Mouse (Mus musculus) midbrain, embryonic 14.5 days (tissue): ENCODE results near the gene Vmn1r118. TPM values are rescaled to one million over a fixed set of nuclear protein-coding genes. Genes with fewer than 3 reads are reported as not detected.
"Not testable (repeated sequence)": the region's sequence is repeated elsewhere in the genome, so short reads cannot be mapped to it uniquely, and the experiment has no call there.

Experiments used
- ATAC-seq: fragments of 200-750 bp; cut with Nextera tagmentation; 2 replicates; pipeline ENCODE4 v1.8.0; 2017; ENCODE audit warnings: moderate number of reproducible peaks, moderate library complexity; ENCODE audit not compliant: low FRiP score, low TSS enrichment
- DNase-seq: peaks from one replicate; pipeline ENCODE4 v3.0.0-alpha.2; 2015
- H3K27ac ChIP-seq: fragments of 300-500 bp; sonication (generic); replicated peaks from 2 replicates; pipeline ENCODE4 v1.5.1; 2014; ENCODE audit warnings: mild to moderate bottlenecking, low read depth, low read length, moderate library complexity
- H3K27me3 ChIP-seq: fragments of 300-500 bp; sonication (generic); 2 replicates; pipeline ENCODE4 v1.6.1; 2014; ENCODE audit warnings: low read length, control low read depth, mixed read lengths; ENCODE audit not compliant: control insufficient read depth, insufficient read depth
- H3K36me3 ChIP-seq: fragments of 300-500 bp; sonication (generic); 2 replicates; pipeline ENCODE4 v1.6.1; 2014; ENCODE audit warnings: low read length, control low read depth; ENCODE audit not compliant: control insufficient read depth, insufficient read depth
- H3K4me1 ChIP-seq: fragments of 300-500 bp; sonication (generic); 2 replicates; pipeline ENCODE4 v1.6.1; 2014; ENCODE audit warnings: mild to moderate bottlenecking, antibody characterized with exemption, low read length, control low read depth; ENCODE audit not compliant: control insufficient read depth, insufficient read depth
- H3K4me2 ChIP-seq: fragments of 300-500 bp; sonication (generic); 2 replicates; pipeline ENCODE4 v1.6.1; 2014; ENCODE audit warnings: mild to moderate bottlenecking, low read length, moderate library complexity
- H3K4me3 ChIP-seq: fragments of 300-500 bp; sonication (generic); replicated peaks from 2 replicates; pipeline ENCODE4 v1.5.1; 2014; ENCODE audit warnings: low read depth, low read length
- H3K9ac ChIP-seq: fragments of 300-500 bp; sonication (generic); replicated peaks from 2 replicates; pipeline ENCODE4 v1.6.1; 2014; ENCODE audit warnings: mild to moderate bottlenecking, low read length, moderate library complexity
- H3K9me3 ChIP-seq: fragments of 300-500 bp; sonication (generic); 2 replicates; pipeline ENCODE4 v1.6.1; 2016; ENCODE audit warnings: low read length, control low read depth, mixed read lengths; ENCODE audit not compliant: control insufficient read depth
- WGBS: fragments of 180-500 bp; shearing (Covaris S2); extraction: QIAGEN DNeasy Blood & Tissue Kit; methylation state at CpG from one replicate; pipeline ENCODE4 v1.1.7; 2014; 5-methylcytosine and 5-hydroxymethylcytosine counted together
- polyA plus RNA-seq: library from polyadenylated mRNA; unstranded; fragments of >200 nt; fragmentation: Nextera tagmentation; extraction: Ambion mirVana; gene quantifications from 2 replicates; pipeline ENCODE4 v1.2.1, GENCODE M21; 2014

The Vmn1r118 gene
- polyA plus RNA-seq, result not detected in 2 replicates

DNA sequence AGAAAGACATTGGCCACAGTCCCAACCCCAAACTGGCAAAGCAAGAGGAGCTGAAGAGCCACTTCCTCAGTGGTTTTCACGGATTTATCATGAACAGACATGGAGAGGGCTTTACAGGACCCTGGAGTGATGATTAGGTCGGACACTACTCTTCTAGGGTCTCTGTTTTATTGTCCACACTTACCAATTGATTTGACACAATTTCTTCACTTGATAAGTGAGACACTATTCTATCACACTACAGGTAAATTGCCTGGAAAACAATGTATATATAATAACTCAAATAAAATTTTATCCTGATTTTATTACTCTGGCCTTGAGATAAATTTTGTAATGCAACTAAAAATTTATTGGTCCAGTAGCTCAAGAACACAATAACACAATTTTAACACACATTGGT is at the start of gene Vmn1r118:
TSS of gene Vmn1r118 (minus strand) at position 101 of the 400 bp plus-strand sequence.
- H3K9ac ChIP-seq, H3K27me3 ChIP-seq, H3K4me1 ChIP-seq, H3K4me2 ChIP-seq, ATAC-seq, DNase-seq, H3K9me3 ChIP-seq, H3K27ac ChIP-seq, H3K4me3 ChIP-seq, H3K36me3 ChIP-seq: not testable (repeated sequence)
- no CpG with 5 or more reads among the region's 2 CpGs for WGBS

DNA sequence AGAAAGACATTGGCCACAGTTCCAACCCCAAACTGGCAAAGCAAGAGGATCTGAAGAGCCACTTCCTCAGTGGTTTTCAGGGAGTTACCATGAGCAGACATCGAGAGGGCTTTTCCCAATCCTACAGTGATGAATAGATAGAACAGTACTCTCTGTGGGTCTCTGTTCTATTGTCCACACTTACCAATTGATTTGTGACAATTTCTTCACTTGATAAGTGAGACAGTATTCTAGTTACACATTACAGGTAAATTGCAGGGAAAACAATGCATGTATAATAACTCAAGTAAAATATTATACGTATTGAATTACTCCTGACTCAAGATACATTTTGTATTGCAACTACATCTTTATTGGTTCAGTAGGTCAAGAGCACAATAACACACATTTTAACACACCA is 28.1 kb downstream of the Vmn1r118 start, which contains the start of gene Vmn1r117:
TSS of gene Vmn1r117 (minus strand) at position 101 of the 400 bp plus-strand sequence.
- not testable (repeated sequence) for ATAC-seq
- WGBS, result no CpG with 5 or more reads among the region's 2 CpGs

DNA sequence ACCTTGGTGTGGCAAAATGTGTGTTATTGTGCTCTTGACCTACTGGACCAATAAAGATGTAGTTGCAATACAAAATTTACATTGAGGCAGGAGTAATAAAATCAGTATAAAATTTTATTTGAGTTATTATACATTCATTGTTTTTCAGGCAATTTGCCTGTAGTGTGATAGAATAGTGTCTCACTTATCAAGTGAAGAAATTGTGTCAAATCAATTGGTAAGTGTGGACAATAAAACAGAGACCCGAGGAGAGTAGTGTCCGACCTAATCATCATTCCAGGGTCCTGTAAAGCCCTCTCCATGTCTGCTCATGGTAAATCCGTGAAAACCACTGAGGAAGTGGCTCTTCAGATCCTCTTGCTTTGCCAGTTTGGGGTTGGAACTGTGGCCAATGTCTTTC is 40.2 kb downstream of the Vmn1r118 start, which contains the start of gene Vmn1r116:
TSS of gene Vmn1r116 (plus strand) at position 301 of the 400 bp plus-strand sequence.
- H3K4me2 ChIP-seq, H3K4me3 ChIP-seq, H3K27me3 ChIP-seq, H3K9me3 ChIP-seq, DNase-seq, ATAC-seq, H3K36me3 ChIP-seq, H3K4me1 ChIP-seq, H3K9ac ChIP-seq, H3K27ac ChIP-seq: not testable (repeated sequence)
- 61% methylated on average over 3 of the region's 3 CpGs for whole genome bisulfite sequencing

More for the DNA sequence above, 28.1 kb downstream of the Vmn1r118 start, which contains the start of gene Vmn1r117:
- H3K4me3 ChIP-seq, H3K4me2 ChIP-seq, H3K9ac ChIP-seq, DNase-seq, H3K9me3 ChIP-seq, H3K27ac ChIP-seq, H3K27me3 ChIP-seq, H3K36me3 ChIP-seq, H3K4me1 ChIP-seq: not testable (repeated sequence)

Other genes starting within 250 kb of the Vmn1r118 start
- not detected in 2 replicates for gene Vmn1r107, start 243.4 kb downstream of the Vmn1r118 start, polyA plus RNA-seq
- not detected in 2 replicates for gene Vmn1r111, start 209.1 kb downstream of the Vmn1r118 start, polyA plus RNA-seq
- gene Gm10668, start 181.7 kb downstream of the Vmn1r118 start, polyA plus RNA-seq, result not detected in 2 replicates
- gene Vmn1r112, start 141.2 kb downstream of the Vmn1r118 start, polyA plus RNA-seq, result not detected in 2 replicates
- gene Vmn1r113, start 125.1 kb downstream of the Vmn1r118 start, polyA plus RNA-seq, result not detected in 2 replicates
- gene Vmn1r114, start 100.2 kb downstream of the Vmn1r118 start, polyA plus RNA-seq, result not detected in 2 replicates
- not detected in 2 replicates for gene Vmn1r115, start 67.4 kb downstream of the Vmn1r118 start, polyA plus RNA-seq
- not detected in 2 replicates for gene Vmn1r116, start 40.1 kb downstream of the Vmn1r118 start, polyA plus RNA-seq
- not detected in 2 replicates for gene Vmn1r117, start 28.2 kb downstream of the Vmn1r118 start, polyA plus RNA-seq
- not detected in 2 replicates for gene Vmn1r119, start 100.1 kb upstream of the Vmn1r118 start, polyA plus RNA-seq
- gene Vmn1r120, start 141.4 kb upstream of the Vmn1r118 start, polyA plus RNA-seq, result not detected in 2 replicates
- gene Vmn1r121, start 186.2 kb upstream of the Vmn1r118 start, polyA plus RNA-seq, result not detected in 2 replicates
- gene Vmn1r122, start 221.8 kb upstream of the Vmn1r118 start, polyA plus RNA-seq, result not detected in 2 replicates
- gene Vmn1r123, start 249.8 kb upstream of the Vmn1r118 start, polyA plus RNA-seq, result not detected in 2 replicates